Mouse (Mus musculus): ENCODE results near the gene Tinf2. TPM values are rescaled to one million over a fixed set of nuclear protein-coding genes. Genes with fewer than 3 reads are reported as not detected.

Gene Tinf2
- polyA plus RNA-seq, 1 experiment from 2014 or later, result 38.7 TPM

DNA sequence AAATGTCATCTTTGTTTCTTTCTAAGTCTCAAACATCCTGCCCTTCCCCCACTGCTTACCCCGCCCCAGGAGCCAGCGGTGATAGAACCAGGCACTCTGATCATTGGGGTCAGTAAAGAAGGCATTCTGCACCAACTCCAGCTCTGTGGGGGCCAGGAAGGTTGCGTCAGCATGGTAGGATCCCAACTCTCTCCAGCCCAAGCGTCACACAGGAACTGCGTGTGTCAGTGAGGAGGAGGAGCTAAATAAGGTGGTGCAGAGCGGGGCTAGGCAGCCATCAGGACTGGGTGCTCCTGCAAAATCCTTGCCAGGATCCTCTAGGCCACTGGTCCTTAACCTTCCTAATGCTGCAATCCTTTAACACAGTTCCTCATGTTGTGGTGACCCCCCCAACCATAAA, 38.1 kb upstream of the Tinf2 start:
- Histone ChIP-seq H3K4me1 (replicated peaks) (0 out of 2 replicates have a peak, but pooled peaks cover 7% of the 10 kb centered on the region), H3K36me3 (peaks cover 4% of the 10 kb centered on the region; the same call in 1 of the 2 replicates), H3K4me2 (replicated peaks) (no peak overlapping the region), H3K9me3 (no peaks in the 10 kb centered on the region), H3K27ac (no peak overlapping the region), H3K27me3 (replicated peaks) (no peaks in the 10 kb centered on the region), H3K4me3 (replicated peaks) (no peak overlapping the region), H3K9ac (no peak overlapping the region)
- no peak for ATAC-seq
- 84% methylated on average over 6 of the region's 6 CpGs for WGBS

DNA sequence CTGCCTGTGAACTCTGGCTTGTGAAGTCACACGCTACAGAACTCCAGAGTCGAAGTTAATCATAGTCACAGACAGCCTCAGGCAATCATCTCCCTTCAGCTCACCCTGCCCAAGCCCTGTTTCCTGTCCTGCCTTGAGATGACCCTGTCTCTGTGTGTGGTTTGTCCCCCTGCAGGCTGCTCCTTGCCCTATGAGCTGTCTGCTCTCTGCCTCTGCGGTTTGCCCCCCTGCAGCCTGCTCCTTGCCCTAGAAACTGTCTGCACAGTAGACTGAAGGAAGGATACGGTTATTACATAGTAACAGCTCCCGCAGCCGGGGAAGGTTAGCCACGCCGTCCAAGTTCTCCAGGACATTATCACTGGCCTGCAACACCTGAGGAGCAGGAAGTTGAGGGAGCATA, 35.3 kb upstream of the Tinf2 start:
- Histone ChIP-seq H3K9ac (no peak overlapping the region), H3K4me3 (replicated peaks) (no peak overlapping the region), H3K27me3 (replicated peaks) (peaks cover 4% of the 10 kb centered on the region; the same call in 1 of the 2 replicates), H3K4me1 (replicated peaks) (peaks cover 20% of the 10 kb centered on the region), H3K4me2 (replicated peaks) (no peak overlapping the region), H3K36me3 (peaks cover 4% of the 10 kb centered on the region; the same call in 1 of the 2 replicates), H3K9me3 (no peaks in the 10 kb centered on the region), H3K27ac (no peak overlapping the region)
- ATAC-seq, result no peak
- WGBS, result 74% methylated on average over 8 of the region's 8 CpGs

- no peak overlapping the region for H3K4me3 ChIP-seq (replicated peaks)
Observed at GRCm38 (mm10) chr14:55716271-55716670, 34.7 kb upstream of the Tinf2 start.

GRCm38 (mm10) chr14:55714893-55715292, 33.3 kb upstream of the Tinf2 start:
- Histone ChIP-seq H3K4me2 (replicated peaks) (no peak overlapping the region), H3K4me1 (replicated peaks) (peaks cover 13% of the 10 kb centered on the region), H3K27me3 (replicated peaks) (peaks cover 4% of the 10 kb centered on the region; the same call in 1 of the 2 replicates), H3K9me3 (no peaks in the 10 kb centered on the region), H3K4me3 (replicated peaks) (no peak overlapping the region), H3K36me3 (0 out of 2 replicates have a peak, but pooled peaks cover 4% of the 10 kb centered on the region), H3K27ac (no peak overlapping the region), H3K9ac (no peak overlapping the region)
- ATAC-seq, result peak; percentile 32
- 25% methylated on average over 6 of the region's 6 CpGs for WGBS

More at GRCm38 (mm10) chr14:55716271-55716670, 34.7 kb upstream of the Tinf2 start:
- 94% methylated on average over 6 of the region's 6 CpGs for WGBS
- no peak overlapping the region for H3K27ac ChIP-seq
- H3K4me2 ChIP-seq (replicated peaks), result no peak overlapping the region
- H3K9me3 ChIP-seq, result no peaks in the 10 kb centered on the region
- ATAC-seq, result no peak
- peaks cover 18% of the 10 kb centered on the region for H3K4me1 ChIP-seq (replicated peaks)
- peaks cover 4% of the 10 kb centered on the region; the same call in 1 of the 2 replicates for H3K36me3 ChIP-seq
- H3K27me3 ChIP-seq (replicated peaks), result peaks cover 4% of the 10 kb centered on the region; the same call in 1 of the 2 replicates
- H3K9ac ChIP-seq, result no peak overlapping the region

DNA sequence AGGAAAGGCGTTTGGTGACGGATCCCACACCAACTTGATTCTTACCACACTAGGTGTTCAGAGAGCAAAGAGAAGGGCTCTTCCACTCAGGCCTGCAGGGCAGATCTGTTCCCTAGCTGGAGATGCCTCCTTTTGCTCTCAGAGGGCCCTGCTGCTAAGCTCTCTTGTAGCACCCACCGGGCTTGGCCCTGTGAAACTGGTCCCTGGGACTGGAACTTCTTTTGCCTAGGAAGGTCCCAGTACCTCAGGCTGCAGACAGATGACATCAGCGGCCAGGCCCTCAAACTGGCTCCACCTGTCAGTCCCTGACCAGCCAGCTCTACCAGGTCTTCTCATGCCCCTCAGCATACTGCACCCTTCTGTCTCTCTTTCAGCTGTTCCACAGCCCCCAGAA, 32.1 kb upstream of the Tinf2 start, which contains the start of gene Tgm1:
Gene Tgm1, minus strand, starts transcription at position 198 of the 394 bp plus-strand sequence.
- Histone ChIP-seq H3K4me2 (replicated peaks) (peak within 1 kb of the TSS; percentile 72), H3K9me3 (no peaks in the 10 kb centered on the region), H3K27ac (no peak within 1 kb of the TSS), H3K4me3 (replicated peaks) (peak within 1 kb of the TSS; percentile 23), H3K36me3 (0 out of 2 replicates have a peak, but pooled peaks cover 4% of the 10 kb centered on the region), H3K4me1 (replicated peaks) (peaks cover 13% of the 10 kb centered on the region), H3K9ac (peak within 1 kb of the TSS; percentile 34), H3K27me3 (replicated peaks) (peaks cover 4% of the 10 kb centered on the region; the same call in 1 of the 2 replicates)
- WGBS, result 25% methylated on average over 4 of the region's 4 CpGs
- peak; percentile 52 for ATAC-seq

- peak overlapping the region; percentile 72 for H3K4me2 ChIP-seq (replicated peaks)
- H3K9ac ChIP-seq, result peak overlapping the region; percentile 34
- 10% methylated on average over 25 of the region's 25 CpGs for WGBS
- no peaks in the 10 kb centered on the region for H3K9me3 ChIP-seq
- H3K27ac ChIP-seq, result no peak overlapping the region
- peak; percentile 74 for ATAC-seq
- peak overlapping the region; percentile 23 for H3K4me3 ChIP-seq (replicated peaks)
- H3K27me3 ChIP-seq (replicated peaks), result peaks cover 4% of the 10 kb centered on the region; the same call in 1 of the 2 replicates
- 0 out of 2 replicates have a peak, but pooled peaks cover 1% of the 10 kb centered on the region for H3K36me3 ChIP-seq
- peaks cover 13% of the 10 kb centered on the region for H3K4me1 ChIP-seq (replicated peaks)
Observed at GRCm38 (mm10) chr14:55713007-55713728, 31.5 kb upstream of the Tinf2 start.

DNA sequence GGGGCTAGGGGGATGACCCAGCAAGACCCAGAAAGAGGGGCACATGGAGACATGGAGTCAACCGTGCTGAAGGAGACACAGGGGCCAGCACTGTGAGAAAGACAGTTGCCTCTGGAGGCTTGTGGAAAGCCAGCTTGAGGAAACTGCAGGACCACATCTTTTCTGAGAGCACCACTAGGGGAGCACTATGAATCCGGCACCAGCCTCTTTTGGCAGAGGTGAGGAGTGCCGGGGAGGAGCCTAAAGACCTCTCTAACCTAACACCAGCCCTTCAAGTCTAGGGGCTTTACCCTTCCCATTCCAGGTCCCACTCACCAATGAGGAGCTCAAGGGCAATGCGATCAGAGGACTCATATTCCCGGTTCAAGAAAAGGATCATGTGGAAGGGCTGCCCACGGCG, 30.2 kb upstream of the Tinf2 start:
- peaks cover 4% of the 10 kb centered on the region; the same call in 1 of the 2 replicates for H3K27me3 ChIP-seq (replicated peaks)
- ATAC-seq, result no peak
- H3K4me3 ChIP-seq (replicated peaks), result no peak overlapping the region
- peaks cover 13% of the 10 kb centered on the region for H3K4me1 ChIP-seq (replicated peaks)
- no peak overlapping the region for H3K27ac ChIP-seq
- H3K36me3 ChIP-seq, result no peaks in the 10 kb centered on the region
- no peaks in the 10 kb centered on the region for H3K9me3 ChIP-seq
- WGBS, result 77% methylated on average over 7 of the region's 7 CpGs
- H3K9ac ChIP-seq, result no peak overlapping the region
- H3K4me2 ChIP-seq (replicated peaks), result no peak overlapping the region

DNA sequence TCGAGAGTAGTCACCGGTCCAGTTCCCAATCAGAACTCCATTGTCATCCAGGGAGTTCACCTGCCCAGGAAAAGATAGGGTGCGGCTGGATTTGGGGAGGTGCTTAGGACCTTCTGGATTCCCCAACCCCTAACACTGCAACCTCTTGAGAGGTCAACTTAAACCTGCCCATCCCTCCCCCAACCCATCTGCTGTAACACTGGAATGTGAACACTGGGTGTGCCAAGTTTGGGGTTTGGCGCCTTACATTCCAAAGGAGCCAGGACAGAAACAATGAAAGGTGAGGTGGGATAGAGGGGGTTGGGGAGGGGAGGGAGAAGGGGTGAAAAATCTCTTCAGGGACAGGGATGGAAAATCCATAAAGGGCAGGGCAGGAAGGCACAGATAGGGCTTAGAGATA, 27.9 kb upstream of the Tinf2 start:
- H3K27ac ChIP-seq, result no peak overlapping the region
- no peaks in the 10 kb centered on the region for H3K36me3 ChIP-seq
- peaks cover 13% of the 10 kb centered on the region for H3K4me1 ChIP-seq (replicated peaks)
- H3K4me2 ChIP-seq (replicated peaks), result no peak overlapping the region
- no peak overlapping the region for H3K4me3 ChIP-seq (replicated peaks)
- ATAC-seq, result no peak
- H3K27me3 ChIP-seq (replicated peaks), result peaks cover 4% of the 10 kb centered on the region; the same call in 1 of the 2 replicates
- H3K9me3 ChIP-seq, result no peaks in the 10 kb centered on the region
- 85% methylated on average over 4 of the region's 4 CpGs for WGBS
- H3K9ac ChIP-seq, result no peak overlapping the region

DNA sequence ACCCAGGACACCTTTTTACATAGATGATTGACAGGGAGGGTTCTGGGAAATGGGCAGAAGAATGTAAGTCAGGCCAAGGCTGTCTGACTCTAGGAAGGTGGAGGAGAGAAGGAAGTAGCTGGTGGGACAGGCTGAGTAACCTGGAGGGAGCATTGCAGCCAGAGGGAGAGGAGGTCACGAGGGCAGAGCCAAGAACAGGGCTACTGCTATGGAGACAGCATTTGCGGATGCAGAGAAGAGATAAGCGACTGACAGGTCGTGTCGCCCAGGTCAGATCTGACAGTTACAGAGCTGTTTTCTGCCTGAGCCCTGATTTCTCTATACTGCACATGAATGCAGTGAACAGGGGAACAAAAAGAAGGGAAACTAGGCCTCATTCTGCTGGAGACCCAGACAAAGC, 25.8 kb upstream of the Tinf2 start:
- no peak for ATAC-seq

GRCm38 (mm10) chr14:55706051-55706600, 24.5 kb upstream of the Tinf2 start:
- H3K4me1 ChIP-seq (replicated peaks), result no peaks in the 10 kb centered on the region
- no peak overlapping the region for H3K4me3 ChIP-seq (replicated peaks)
- H3K27me3 ChIP-seq (replicated peaks), result no peaks in the 10 kb centered on the region
- no peak for ATAC-seq
- no peak overlapping the region for H3K27ac ChIP-seq
- H3K4me2 ChIP-seq (replicated peaks), result no peak overlapping the region
- H3K9ac ChIP-seq, result no peak overlapping the region
- no peaks in the 10 kb centered on the region for H3K36me3 ChIP-seq
- H3K9me3 ChIP-seq, result no peaks in the 10 kb centered on the region
- 87% methylated on average over 8 of the region's 8 CpGs for WGBS

More for the DNA sequence above, 25.8 kb upstream of the Tinf2 start:
- 78% methylated on average over 5 of the region's 5 CpGs for WGBS
- H3K9me3 ChIP-seq, result no peaks in the 10 kb centered on the region
- no peaks in the 10 kb centered on the region for H3K4me1 ChIP-seq (replicated peaks)
- no peaks in the 10 kb centered on the region for H3K36me3 ChIP-seq
- H3K27me3 ChIP-seq (replicated peaks), result peaks cover 1% of the 10 kb centered on the region; the same call in 1 of the 2 replicates
- no peak overlapping the region for H3K4me3 ChIP-seq (replicated peaks)
- H3K27ac ChIP-seq, result no peak overlapping the region
- H3K4me2 ChIP-seq (replicated peaks), result no peak overlapping the region
- H3K9ac ChIP-seq, result no peak overlapping the region

DNA sequence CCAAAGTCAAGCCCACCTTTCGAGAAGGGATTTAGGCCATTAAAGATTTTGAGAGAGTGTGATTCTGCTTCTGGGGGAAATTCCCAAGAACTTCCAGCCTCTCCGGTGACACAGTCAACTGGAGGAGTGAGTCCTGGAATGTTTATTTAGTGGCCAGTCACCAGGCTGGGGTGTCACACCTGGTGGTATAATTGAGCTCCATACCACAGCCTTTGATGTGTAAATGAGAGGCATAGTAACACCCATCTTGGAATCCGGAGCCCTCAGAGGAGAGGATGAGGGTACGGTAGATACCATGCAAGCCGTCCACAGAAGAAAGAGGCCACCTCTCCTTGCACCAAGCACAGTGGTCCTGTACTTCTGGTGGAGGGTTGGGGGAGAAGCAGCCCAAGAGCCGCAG, 21.1 kb upstream of the Tinf2 start:
- H3K4me1 ChIP-seq (replicated peaks), result no peaks in the 10 kb centered on the region
- H3K9me3 ChIP-seq, result no peaks in the 10 kb centered on the region
- no peaks in the 10 kb centered on the region for H3K27me3 ChIP-seq (replicated peaks)
- H3K4me2 ChIP-seq (replicated peaks), result no peak overlapping the region
- H3K9ac ChIP-seq, result no peak overlapping the region
- no peak for ATAC-seq
- no peak overlapping the region for H3K27ac ChIP-seq
- H3K4me3 ChIP-seq (replicated peaks), result no peak overlapping the region
- H3K36me3 ChIP-seq, result no peaks in the 10 kb centered on the region
- WGBS, result 49% methylated on average over 6 of the region's 6 CpGs

GRCm38 (mm10) chr14:55701131-55701530, 19.5 kb upstream of the Tinf2 start:
- no peak overlapping the region for H3K4me3 ChIP-seq (replicated peaks)
- no peak for ATAC-seq
- H3K9ac ChIP-seq, result no peak overlapping the region
- H3K27ac ChIP-seq, result no peak overlapping the region
- no peak overlapping the region for H3K4me2 ChIP-seq (replicated peaks)
- WGBS, result 66% methylated on average over 9 of the region's 9 CpGs
- no peaks in the 10 kb centered on the region for H3K9me3 ChIP-seq
- H3K36me3 ChIP-seq, result no peaks in the 10 kb centered on the region
- no peaks in the 10 kb centered on the region for H3K27me3 ChIP-seq (replicated peaks)
- H3K4me1 ChIP-seq (replicated peaks), result no peaks in the 10 kb centered on the region

All from intestine, embryonic 15.5 days (tissue).